In the genomic region with DNA sequence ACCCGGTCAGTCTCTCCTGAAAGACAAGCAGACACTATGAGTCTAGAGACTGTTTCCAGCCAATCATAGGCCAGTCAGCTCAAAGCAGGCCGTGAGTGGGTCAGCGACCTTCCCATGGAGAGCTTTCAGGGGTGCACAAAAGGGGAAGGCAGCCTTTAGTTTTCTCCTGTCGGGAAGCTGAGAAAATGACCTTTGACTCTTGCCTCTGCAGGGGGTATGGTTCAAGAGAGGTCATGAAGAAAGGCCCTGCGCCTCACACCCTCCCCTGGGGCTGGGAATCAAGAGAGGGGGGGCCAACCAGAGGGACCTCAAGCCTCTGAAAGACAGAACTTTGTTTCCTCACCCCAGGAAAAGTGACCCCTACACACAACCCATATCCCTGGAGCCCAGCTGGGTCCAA, we compare ENCODE assay signal across 20 mouse cellular contexts.
DNase-seq lines count a peak whose midpoint lies in the region; ATAC-seq lines count a peak whose summit lies in the region.
"Had no signal": no experiment of that assay in that cellular context is flagged by ENCODE, and none has a peak within 500 bp of the region (broad histone marks: within the 10 kb centered on the region; RNA-seq: fewer than 3 reads in every experiment).

No protein-coding gene starts in this region.

- H3K27me3 ChIP-seq in hindbrain, embryonic 10.5 days (ENCODE audit: insufficient read depth, poor library complexity, severe bottlenecking) = no peaks in the 10 kb centered on the region
- H3K27me3 ChIP-seq in hindbrain, embryonic 14.5 days (ENCODE audit: control insufficient read depth, insufficient read depth, low read length) = no peaks in the 10 kb centered on the region
- no peaks in the 10 kb centered on the region for H3K27me3 ChIP-seq in midbrain, embryonic 12.5 days
- H3K27me3 ChIP-seq in midbrain, embryonic 16.5 days (ENCODE audit: control insufficient read depth, insufficient read depth, low read depth, low read length) = no peaks in the 10 kb centered on the region
- H3K27me3 ChIP-seq in embryonic facial prominence, embryonic 11.5 days (ENCODE audit: control insufficient read depth, insufficient read depth, low read length) = no peaks in the 10 kb centered on the region
- H3K27me3 ChIP-seq: liver, embryonic 12.5 days had no signal

- H3K27ac ChIP-seq in hindbrain, embryonic 10.5 days = peak overlapping the region; percentile 84
- no peak overlapping the region for H3K27ac ChIP-seq in hindbrain, embryonic 14.5 days
- peak overlapping the region; percentile 50 for H3K27ac ChIP-seq in midbrain, embryonic 12.5 days (replicated peaks)
- H3K27ac ChIP-seq in midbrain, embryonic 16.5 days (ENCODE audit: low read length) = no peak overlapping the region
- H3K27ac ChIP-seq in embryonic facial prominence, embryonic 11.5 days (replicated peaks; ENCODE audit: low read depth, low read length) = no peak overlapping the region
- H3K27ac ChIP-seq: embryonic facial prominence, embryonic 13.5 days; gastrocnemius, adult 2 months; hindbrain, postnatal 0 days; liver, embryonic 12.5 days had no signal

- DNase-seq in hindbrain, embryonic 10.5 days (ENCODE audit: low spot score) = peak; percentile 84
- DNase-seq in hindbrain, embryonic 14.5 days (ENCODE audit: low spot score) = no peak
- peak; percentile 10 for DNase-seq in embryonic facial prominence, embryonic 11.5 days (ENCODE audit: low spot score)
- DNase-seq in yolk sac, embryonic 10.5 days (ENCODE audit: low spot score) = peak; percentile 23
- DNase-seq in ovary, postnatal 14 days (ENCODE audit: low spot score) = no peak
- DNase-seq in frontal cortex, adult 2 months (ENCODE audit: extremely low spot score in 1 of 2, low spot score in 1 of 2) = no peak
- DNase-seq: adrenal gland, postnatal 10 days; cerebellum, postnatal 10 days; gastrocnemius, adult 2 months; heart, adult 11 months; layer of hippocampus, postnatal 36 days; left cerebral cortex, postnatal 4 days; thymus, adult 18-20 months had no signal

- ATAC-seq in hindbrain, embryonic 14.5 days (ENCODE audit: low FRiP score) = no peak
- peak; percentile 38; the same call in 1 of the 2 replicates for ATAC-seq in midbrain, embryonic 12.5 days (ENCODE audit: low FRiP score, low read depth)
- ATAC-seq in midbrain, embryonic 16.5 days = no peak
- no peak for ATAC-seq in embryonic facial prominence, embryonic 11.5 days (replicated peaks; ENCODE audit: insufficient number of reproducible peaks, low FRiP score, low TSS enrichment, low read depth)
- ATAC-seq: hindbrain, postnatal 0 days; liver, embryonic 12.5 days had no signal

- H3K4me1 ChIP-seq in hindbrain, embryonic 10.5 days (replicated peaks) = peaks cover 56% of the 10 kb centered on the region
- 0 out of 2 replicates have a peak, but pooled peaks cover 3% of the 10 kb centered on the region for H3K4me1 ChIP-seq in hindbrain, embryonic 14.5 days (replicated peaks; ENCODE audit: control insufficient read depth, insufficient read depth, low read length)
- H3K4me1 ChIP-seq in midbrain, embryonic 12.5 days = peaks cover 24% of the 10 kb centered on the region
- H3K4me1 ChIP-seq in midbrain, embryonic 16.5 days (ENCODE audit: control insufficient read depth, insufficient read depth, low read length) = peaks cover 12% of the 10 kb centered on the region
- no peaks in the 10 kb centered on the region for H3K4me1 ChIP-seq in embryonic facial prominence, embryonic 11.5 days (ENCODE audit: control insufficient read depth, insufficient read depth, low read length)
- H3K4me1 ChIP-seq: embryonic facial prominence, embryonic 13.5 days; liver, embryonic 12.5 days had no signal

- H3K4me3 ChIP-seq in hindbrain, embryonic 10.5 days = no peak overlapping the region
- no peak overlapping the region for H3K4me3 ChIP-seq in hindbrain, embryonic 14.5 days (replicated peaks; ENCODE audit: low read length)
- H3K4me3 ChIP-seq in midbrain, embryonic 12.5 days = no peak overlapping the region
- H3K4me3 ChIP-seq in midbrain, embryonic 16.5 days (ENCODE audit: low read depth, low read length) = no peak overlapping the region
- H3K4me3 ChIP-seq in embryonic facial prominence, embryonic 11.5 days (ENCODE audit: low read depth, low read length) = no peak overlapping the region
- H3K4me3 ChIP-seq: embryonic facial prominence, embryonic 13.5 days; gastrocnemius, adult 2 months; liver, embryonic 12.5 days; myocyte had no signal

- 4% methylated on average over 5 of the region's 5 CpGs for WGBS in hindbrain, embryonic 10.5 days
- WGBS in hindbrain, embryonic 14.5 days = 4% methylated on average over 5 of the region's 5 CpGs
- 2% methylated on average over 5 of the region's 5 CpGs for WGBS in midbrain, embryonic 12.5 days
- 5% methylated on average over 5 of the region's 5 CpGs for WGBS in midbrain, embryonic 16.5 days
- WGBS in embryonic facial prominence, embryonic 11.5 days = 1% methylated on average over 5 of the region's 5 CpGs

- no peak overlapping the region for H3K9ac ChIP-seq in hindbrain, embryonic 14.5 days
- no peak overlapping the region for H3K9ac ChIP-seq in midbrain, embryonic 12.5 days (replicated peaks)
- H3K9ac ChIP-seq in midbrain, embryonic 16.5 days (ENCODE audit: low read depth, low read length) = no peak overlapping the region
- no peak overlapping the region for H3K9ac ChIP-seq in embryonic facial prominence, embryonic 11.5 days (replicated peaks; ENCODE audit: low read length)
- H3K9ac ChIP-seq: embryonic facial prominence, embryonic 13.5 days; liver, embryonic 12.5 days had no signal

- no peaks in the 10 kb centered on the region for H3K36me3 ChIP-seq in hindbrain, embryonic 10.5 days
- no peaks in the 10 kb centered on the region for H3K36me3 ChIP-seq in hindbrain, embryonic 14.5 days (replicated peaks; ENCODE audit: control insufficient read depth, insufficient read depth)
- no peaks in the 10 kb centered on the region for H3K36me3 ChIP-seq in midbrain, embryonic 12.5 days
- H3K36me3 ChIP-seq in midbrain, embryonic 16.5 days (ENCODE audit: control insufficient read depth, insufficient read depth, low read length) = no peaks in the 10 kb centered on the region
- H3K36me3 ChIP-seq in embryonic facial prominence, embryonic 11.5 days (replicated peaks; ENCODE audit: control insufficient read depth, insufficient read depth, low read depth, low read length) = no peaks in the 10 kb centered on the region
- H3K36me3 ChIP-seq: embryonic facial prominence, embryonic 13.5 days; G1E; liver, embryonic 12.5 days had no signal

- H3K9me3 ChIP-seq in hindbrain, embryonic 10.5 days = no peaks in the 10 kb centered on the region
- H3K9me3 ChIP-seq in hindbrain, embryonic 14.5 days (ENCODE audit: control insufficient read depth, low read length) = no peaks in the 10 kb centered on the region
- H3K9me3 ChIP-seq in midbrain, embryonic 12.5 days = no peaks in the 10 kb centered on the region
- H3K9me3 ChIP-seq in midbrain, embryonic 16.5 days (replicated peaks; ENCODE audit: control insufficient read depth, low read length, poor library complexity, severe bottlenecking) = no peaks in the 10 kb centered on the region
- H3K9me3 ChIP-seq in embryonic facial prominence, embryonic 11.5 days (replicated peaks; ENCODE audit: control insufficient read depth, low read length) = no peaks in the 10 kb centered on the region
- H3K9me3 ChIP-seq: embryonic facial prominence, embryonic 13.5 days; liver, embryonic 12.5 days had no signal

- no peak overlapping the region for H3K4me2 ChIP-seq in hindbrain, embryonic 14.5 days (replicated peaks)
- H3K4me2 ChIP-seq in midbrain, embryonic 12.5 days (replicated peaks) = no peak overlapping the region
- no peak overlapping the region for H3K4me2 ChIP-seq in midbrain, embryonic 16.5 days (ENCODE audit: low read length)
- H3K4me2 ChIP-seq in embryonic facial prominence, embryonic 11.5 days (ENCODE audit: low read depth, low read length) = no peak overlapping the region
- H3K4me2 ChIP-seq: embryonic facial prominence, embryonic 13.5 days; liver, embryonic 12.5 days had no signal

Comparison
In these comparisons a context has a peak if more than half of its experiments do, and no peak if none do; other contexts are left out.
1. DNase-seq: peak in hindbrain, embryonic 10.5 days (single experiment), embryonic facial prominence, embryonic 11.5 days (single experiment) and yolk sac, embryonic 10.5 days (single experiment); none in hindbrain, embryonic 14.5 days (single experiment), ovary, postnatal 14 days (single experiment) and frontal cortex, adult 2 months (0 of 2).
2. H3K27ac ChIP-seq: peak in hindbrain, embryonic 10.5 days (single experiment) and midbrain, embryonic 12.5 days (single experiment); none in hindbrain, embryonic 14.5 days (single experiment), midbrain, embryonic 16.5 days (single experiment) and embryonic facial prominence, embryonic 11.5 days (single experiment).